Mouse (Mus musculus) neural tube, embryonic 10.5 days (tissue): ENCODE results near the gene Cd274.

Experiments
- DNase-seq: peaks from one replicate; pipeline ENCODE4 v3.0.0-alpha.2; 2017; ENCODE audit warnings: low spot score; ENCODE audit errors: extremely low spot score

Cd274 gene

DNA sequence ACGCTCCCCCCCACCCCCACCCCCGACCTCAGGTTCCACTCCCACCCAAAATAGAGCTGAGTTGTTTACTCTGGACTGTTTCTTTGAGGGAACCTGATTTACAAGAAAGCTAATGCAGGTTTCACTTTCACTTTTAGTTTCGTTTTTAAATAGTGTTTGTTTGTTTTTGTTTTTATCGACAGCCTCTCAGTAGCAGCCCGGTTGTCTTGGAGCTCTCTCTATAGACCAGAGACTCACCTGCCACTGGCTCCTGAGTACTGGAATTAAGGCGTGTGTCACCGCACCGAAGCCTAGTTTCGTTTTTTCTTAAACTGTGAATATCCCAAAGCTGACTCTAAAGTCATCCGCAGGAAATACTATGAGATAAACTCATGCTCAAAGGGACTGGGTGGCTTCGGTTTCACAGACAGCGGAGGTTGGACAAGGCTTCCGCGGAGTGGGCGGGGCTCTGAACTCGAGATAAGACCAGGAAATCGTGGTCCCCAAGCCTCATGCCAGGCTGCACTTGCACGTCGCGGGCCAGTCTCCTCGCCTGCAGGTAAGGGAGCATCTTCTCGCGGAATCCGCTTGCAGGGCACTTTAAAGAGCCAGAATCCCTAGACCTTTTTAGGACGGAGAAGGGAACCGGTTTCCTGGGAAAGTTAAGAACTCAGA is at the start of gene Cd274, which contains the start of gene Plgrkt:
Gene Cd274, plus strand, starts transcription at position 487 of the 654 bp plus-strand sequence.
Gene Plgrkt, minus strand, starts transcription at position 422 of the 654 bp plus-strand sequence.
- peak; percentile 43 for DNase-seq

DNA sequence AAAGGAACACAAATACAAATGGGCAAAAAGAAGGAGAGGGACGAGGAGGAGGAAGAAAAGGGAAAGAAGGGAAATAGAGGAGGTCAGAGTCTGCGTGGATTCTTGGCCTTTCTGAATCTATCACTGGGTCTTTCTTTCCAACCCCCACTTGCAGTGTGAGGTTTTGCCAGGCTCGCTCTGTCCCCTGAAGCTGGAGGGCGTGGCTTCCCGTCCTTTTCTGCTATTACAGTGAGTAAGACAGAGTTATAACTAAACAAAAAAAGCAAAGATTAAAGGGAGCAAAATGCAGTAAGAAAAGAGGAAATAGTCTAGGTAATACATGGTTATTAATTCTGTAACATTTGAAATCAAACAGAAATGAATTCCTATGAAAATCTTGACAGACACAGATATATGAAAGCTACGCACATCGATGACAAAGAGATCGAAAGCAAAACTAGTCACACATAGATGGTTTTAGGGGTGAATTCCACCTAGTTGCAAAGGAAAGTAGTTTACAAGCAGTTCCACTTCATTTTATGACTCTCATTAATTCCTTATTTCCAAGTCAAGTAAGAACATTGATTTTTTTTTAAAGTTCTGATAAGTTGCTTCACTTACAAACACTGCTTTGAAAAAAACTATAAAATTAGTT is 43.7 kb upstream of the Cd274 start:
- no peak for DNase-seq

- DNase-seq, result peak; percentile 84
These were observed 42.0 kb upstream of the Cd274 start, which contains the start of gene Insl6 for GRCm38 (mm10) chr19:29325053-29325851. Gene Insl6, minus strand, starts transcription at chr19:29325356.

DNA sequence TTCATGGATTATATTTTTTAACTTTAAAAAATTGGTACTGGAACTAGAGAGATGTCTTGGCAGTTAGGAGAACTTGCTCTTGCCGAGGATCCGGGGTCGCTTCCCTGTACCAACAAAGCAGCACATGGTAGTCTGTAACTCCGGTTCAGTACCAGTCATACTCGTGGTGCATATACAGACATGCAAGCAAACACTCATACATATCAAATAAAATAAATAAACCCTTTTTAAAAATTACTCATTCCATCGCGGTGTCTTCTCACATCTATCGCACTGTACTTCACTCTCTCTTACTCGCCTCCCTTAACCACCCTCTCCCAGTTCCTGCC is 41.4 kb upstream of the Cd274 start:
- no peak for DNase-seq

DNA sequence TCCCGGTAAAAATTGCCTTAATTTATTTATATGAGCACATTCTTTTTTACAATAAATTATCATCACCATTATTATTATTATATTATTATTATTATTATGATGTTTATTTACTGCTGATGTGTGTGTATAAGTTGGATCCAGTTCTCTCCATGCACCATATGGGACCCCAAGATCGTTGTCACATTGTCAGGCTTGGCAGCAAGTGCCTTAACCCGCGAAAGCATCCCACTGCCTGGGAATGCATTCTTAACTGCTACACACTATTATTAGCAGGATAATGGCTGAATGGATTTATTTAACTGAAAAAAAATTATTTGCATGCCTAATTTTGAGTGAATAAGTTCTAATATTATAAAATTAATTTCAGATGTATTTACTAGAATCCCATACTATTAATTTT is 40.9 kb upstream of the Cd274 start:
- DNase-seq, result no peak

DNA sequence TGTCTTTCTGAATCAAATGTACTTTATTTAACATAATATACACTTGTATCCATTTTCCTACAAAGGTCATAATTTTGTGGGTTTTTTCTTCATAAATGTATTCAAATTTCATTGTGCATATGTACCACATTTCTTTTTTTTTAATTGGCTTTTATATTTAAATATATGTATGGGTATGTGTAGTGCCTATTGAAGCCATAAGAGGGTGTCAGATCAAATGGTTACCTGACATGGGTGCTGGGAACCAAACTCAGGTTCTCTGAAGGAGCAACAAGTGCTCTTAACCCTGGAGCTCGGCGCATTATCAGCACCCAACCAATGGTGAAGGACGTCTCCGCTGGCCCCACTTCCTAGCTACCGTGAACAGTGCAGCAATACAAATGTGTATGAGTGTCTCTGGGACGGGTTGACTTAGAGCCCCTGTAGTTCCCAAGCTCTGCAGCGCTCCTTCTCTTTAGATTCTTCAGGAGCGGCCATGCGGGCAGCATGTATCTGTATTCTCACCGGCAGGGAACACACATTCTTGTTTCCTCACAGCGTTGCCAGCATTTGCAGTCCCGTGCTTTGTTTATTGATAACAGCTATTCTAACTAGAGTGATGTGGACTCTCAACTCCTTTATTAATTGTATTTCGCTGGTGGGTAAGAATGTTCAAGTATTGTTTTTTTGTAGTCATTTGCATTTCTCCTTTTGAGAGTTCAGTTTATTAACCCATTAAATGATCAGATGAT is 40.3 kb upstream of the Cd274 start:
- no peak for DNase-seq

DNA sequence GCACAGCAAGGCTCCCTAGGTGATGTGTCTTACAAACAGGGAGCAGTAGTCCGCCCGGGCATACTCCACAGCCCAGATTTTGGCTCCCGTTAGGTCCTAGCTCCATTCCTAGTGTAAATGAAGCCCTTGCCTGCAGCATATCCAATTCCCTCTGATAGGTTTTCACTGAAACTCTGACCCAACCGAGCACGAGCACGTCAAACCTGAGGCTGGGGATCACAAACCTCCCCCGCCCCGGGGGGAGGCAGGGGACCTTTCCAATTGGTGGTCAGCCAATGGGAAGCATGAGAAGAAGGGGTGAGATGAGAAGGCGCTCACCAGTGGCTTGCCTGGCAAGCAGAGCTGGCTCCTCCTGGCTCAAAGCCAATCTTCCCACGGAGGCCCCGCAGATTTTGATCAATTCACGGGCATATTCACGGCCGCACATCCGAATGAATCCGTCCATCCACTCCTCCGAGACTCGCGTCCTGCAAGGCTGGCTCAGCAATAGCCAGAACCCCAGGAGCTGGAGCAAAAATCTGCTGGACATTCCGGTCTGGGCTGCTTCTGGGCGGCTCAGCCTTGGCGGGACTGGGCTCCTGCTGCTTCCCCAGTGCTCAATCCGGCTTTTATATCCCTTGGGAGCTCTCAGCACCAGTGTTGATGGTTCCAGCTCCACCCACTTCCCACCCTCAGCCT is 33.0 kb upstream of the Cd274 start, which contains the start of gene Rln1:
Gene Rln1, minus strand, starts transcription at position 603 of the 678 bp plus-strand sequence.
- DNase-seq, result peak; percentile 59

DNA sequence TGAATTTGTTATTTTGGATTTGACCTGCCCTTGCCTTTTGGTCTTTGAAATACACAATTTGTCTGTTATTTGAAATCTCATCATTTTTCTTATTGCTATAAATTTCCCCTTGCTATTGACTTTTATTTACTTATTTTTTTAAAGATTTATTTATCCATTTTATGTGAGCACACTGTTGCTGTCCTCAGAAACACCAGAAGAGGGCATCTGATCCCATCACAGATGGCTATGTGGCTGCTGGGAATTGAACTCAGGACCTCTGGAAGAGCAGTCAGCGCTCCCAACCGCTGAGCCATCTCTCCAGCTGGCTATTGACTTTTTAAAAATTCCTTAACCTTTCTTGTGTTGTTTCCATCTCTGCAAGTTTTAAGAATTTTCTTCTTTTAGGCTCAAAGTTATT is 30.6 kb upstream of the Cd274 start:
- DNase-seq, result no peak

GRCm38 (mm10) chr19:29341029-29341428 is 26.2 kb upstream of the Cd274 start:
- DNase-seq, result no peak

DNA sequence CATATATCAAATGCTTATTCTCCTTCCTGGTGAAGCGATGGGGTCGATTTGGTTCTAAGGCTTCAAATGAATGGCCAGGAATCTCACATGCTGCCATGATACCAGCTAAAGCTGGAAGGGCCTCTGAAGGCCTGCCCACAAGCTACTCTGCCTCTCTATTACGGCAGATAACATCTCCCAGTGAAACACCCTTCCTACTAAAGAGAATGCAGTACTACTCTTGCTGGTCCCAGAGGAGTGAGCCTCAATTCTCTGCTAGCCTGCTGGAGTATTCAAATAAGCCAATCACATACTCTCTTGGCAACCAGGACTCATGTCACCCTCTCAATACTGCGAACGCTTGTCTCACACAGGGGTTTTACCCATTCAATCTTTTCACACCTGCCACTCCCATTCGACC is 25.0 kb upstream of the Cd274 start:
- DNase-seq, result no peak

GRCm38 (mm10) chr19:29344868-29345267 is 22.4 kb upstream of the Cd274 start:
- no peak for DNase-seq

DNA sequence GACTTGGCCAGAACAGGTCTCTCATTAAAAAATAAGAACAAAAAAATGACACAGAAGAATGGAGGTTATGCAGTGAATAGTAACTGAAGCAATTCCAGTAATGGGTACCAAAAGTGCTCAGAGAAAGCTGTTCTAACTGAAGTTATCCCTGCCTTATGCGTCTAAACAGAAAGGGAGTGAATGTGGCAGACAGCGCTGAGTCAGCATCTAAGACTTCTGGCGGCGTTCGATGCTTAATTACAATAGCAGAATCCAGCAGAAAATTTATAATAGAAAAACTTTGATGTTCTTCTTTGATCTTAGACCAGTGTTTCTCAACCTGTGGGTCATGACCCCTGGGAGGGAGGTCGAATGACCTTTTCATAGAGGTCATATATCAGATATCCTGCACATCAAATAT is 21.6 kb upstream of the Cd274 start:
- DNase-seq, result no peak

- DNase-seq, result no peak
These were observed 16.3 kb upstream of the Cd274 start for GRCm38 (mm10) chr19:29350991-29351390.

GRCm38 (mm10) chr19:29354895-29355877 is 12.1 kb upstream of the Cd274 start:
- peak; percentile 90 for DNase-seq

- no peak for DNase-seq
These were observed 11.0 kb upstream of the Cd274 start for GRCm38 (mm10) chr19:29356281-29356680.

DNA sequence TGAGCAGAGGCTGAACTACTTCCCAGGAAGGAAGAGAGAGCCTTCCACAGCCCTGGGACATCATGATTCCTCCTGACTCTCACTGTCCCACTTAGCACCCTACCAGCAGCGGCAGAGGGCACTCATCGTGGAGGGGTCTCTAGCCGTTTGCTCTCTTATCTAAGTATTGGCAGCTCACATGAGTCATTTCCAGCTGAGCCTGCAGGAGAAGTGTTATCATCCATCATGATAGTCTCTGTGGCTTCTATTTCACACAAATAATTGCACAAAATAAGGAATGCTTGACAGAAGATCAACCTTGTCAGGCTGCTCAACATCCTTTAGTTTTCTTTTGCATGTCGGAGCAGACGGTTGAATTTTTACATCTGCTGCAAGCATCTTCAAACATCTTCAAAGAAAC is 7.0 kb upstream of the Cd274 start:
- DNase-seq, result no peak

DNA sequence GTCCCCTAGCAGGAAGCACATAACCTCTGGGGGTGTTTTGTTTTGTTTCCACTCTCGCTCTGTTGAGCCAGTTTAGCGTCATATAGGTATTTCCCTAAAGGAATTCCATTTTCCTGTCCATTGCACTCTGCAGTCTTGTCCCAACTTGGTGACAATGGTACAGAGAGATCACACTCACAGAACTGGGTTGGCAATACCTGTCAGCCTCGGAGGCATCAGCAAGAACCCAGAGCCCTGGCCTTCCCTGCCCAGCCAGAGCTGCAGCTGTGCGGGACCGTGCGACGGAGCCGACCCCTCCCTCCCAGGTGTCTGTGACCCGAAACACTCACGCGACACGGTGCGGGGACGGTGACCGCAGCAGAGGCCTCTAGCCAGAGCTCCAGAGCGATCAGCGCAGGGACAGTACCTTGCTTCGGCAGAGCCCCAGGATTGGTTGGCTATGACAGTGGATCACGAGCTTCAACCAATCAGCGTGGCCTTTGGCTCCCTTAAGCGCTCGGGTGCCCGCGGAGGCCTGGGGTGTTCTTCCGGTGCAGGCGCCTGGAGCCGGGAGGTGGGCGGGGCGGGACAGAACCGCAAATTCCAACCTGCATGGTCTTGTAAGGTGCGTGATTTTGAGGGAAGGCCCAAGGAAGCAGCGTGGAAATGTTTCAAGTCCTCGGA is 5.7 kb upstream of the Cd274 start:
- peak; percentile 79 for DNase-seq

GRCm38 (mm10) chr19:29362173-29362930 is 4.9 kb upstream of the Cd274 start:
- no peak for DNase-seq

GRCm38 (mm10) chr19:29363557-29363956 is 3.7 kb upstream of the Cd274 start:
- DNase-seq, result no peak
